ENCODE assay signal across 9 mouse cellular contexts in genomic region chr10:93070121-93070898, GRCm38 (mm10). TPM values are rescaled to one million over a fixed set of nuclear protein-coding genes. Genes with fewer than 3 reads are reported as not detected.
DNase-seq lines count a peak whose midpoint lies in the region; ATAC-seq and TF ChIP-seq lines count a peak whose summit lies in the region.
"Had no signal": no experiment of that assay in that cellular context is flagged by ENCODE, and none has a peak within 500 bp of the region (broad histone marks: within the 10 kb centered on the region; RNA-seq: fewer than 3 reads in every experiment).

No protein-coding gene starts in this region.

- no peak for TF ChIP-seq POLR2A in ES-Bruce4 (IDR thresholded peaks at IDR 0.05; ENCODE audit: insufficient read depth, low read length)

- no peaks in the 10 kb centered on the region for H3K27me3 ChIP-seq in ES-Bruce4 (ENCODE audit: control insufficient read depth, insufficient read depth, low read length, poor library complexity, severe bottlenecking)
- no peaks in the 10 kb centered on the region for H3K27me3 ChIP-seq in heart, embryonic 11.5 days (ENCODE audit: control insufficient read depth, insufficient read depth, low read length)
- H3K27me3 ChIP-seq: embryonic facial prominence, embryonic 13.5 days had no signal

- DNase-seq in gastrocnemius, adult 18-20 months (ENCODE audit: low spot score) = peak; percentile 29
- no peak for DNase-seq in gastrocnemius, adult 8-10 months (ENCODE audit: low spot score in 2 of 2)
- DNase-seq in c-Kit-positive CD71-positive TER-119-positive erythroid progenitor cells, embryonic 14.5 days (ENCODE audit: low spot score) = peak; percentile 77
- peak; percentile 62 for DNase-seq in left cerebral cortex, adult 11 months (ENCODE audit: low spot score)
- peak; percentile 63 to 86 for DNase-seq in thymus, adult 18-20 months

- H3K9ac ChIP-seq in ES-Bruce4 (ENCODE audit: low read depth, poor library complexity, severe bottlenecking) = no peak overlapping the region
- no peak overlapping the region for H3K9ac ChIP-seq in heart, embryonic 11.5 days (ENCODE audit: low read depth, low read length)
- H3K9ac ChIP-seq: embryonic facial prominence, embryonic 13.5 days had no signal

- no peaks in the 10 kb centered on the region for H3K4me1 ChIP-seq in ES-Bruce4 (ENCODE audit: control insufficient read depth, insufficient read depth, low read length)
- H3K4me1 ChIP-seq in heart, embryonic 11.5 days (ENCODE audit: control insufficient read depth, insufficient read depth, low read length) = peaks cover 8% of the 10 kb centered on the region
- H3K4me1 ChIP-seq: embryonic facial prominence, embryonic 13.5 days had no signal

- ATAC-seq in heart, embryonic 11.5 days (replicated peaks; ENCODE audit: insufficient number of reproducible peaks, low FRiP score, low TSS enrichment) = no peak
- peak; percentile 92 for ATAC-seq in megakaryocyte progenitor cell, adult 5-6 weeks (replicated peaks; ENCODE audit: poor library complexity)

- WGBS in heart, embryonic 11.5 days (ENCODE audit: insufficient replicate concordance) = 59% methylated on average over 9 of the region's 9 CpGs

- no peak overlapping the region for H3K4me2 ChIP-seq in heart, embryonic 11.5 days
- H3K4me2 ChIP-seq: embryonic facial prominence, embryonic 13.5 days had no signal

- H3K9me3 ChIP-seq in ES-Bruce4 (replicated peaks; ENCODE audit: control insufficient read depth, insufficient read depth, low read length, poor library complexity, severe bottlenecking) = peaks cover 5% of the 10 kb centered on the region
- H3K9me3 ChIP-seq in heart, embryonic 11.5 days (replicated peaks; ENCODE audit: control insufficient read depth, low read length) = no peaks in the 10 kb centered on the region
- H3K9me3 ChIP-seq: embryonic facial prominence, embryonic 13.5 days had no signal

- no peaks in the 10 kb centered on the region for H3K36me3 ChIP-seq in ES-Bruce4 (ENCODE audit: control insufficient read depth, insufficient read depth, low read length, poor library complexity, severe bottlenecking)
- H3K36me3 ChIP-seq in heart, embryonic 11.5 days (ENCODE audit: control insufficient read depth, insufficient read depth, low read length) = no peaks in the 10 kb centered on the region
- H3K36me3 ChIP-seq: embryonic facial prominence, embryonic 13.5 days had no signal

- TF ChIP-seq EP300 in ES-Bruce4 (IDR thresholded peaks at IDR 0.05; ENCODE audit: insufficient read depth, low read depth, low read length) = no peak

- peak overlapping the region; percentile 60 for H3K27ac ChIP-seq in ES-Bruce4 (ENCODE audit: insufficient read depth, low read length)
- 0 out of 2 replicates have a peak overlapping the region, but pooled peaks have one; percentile 41 for H3K27ac ChIP-seq in heart, embryonic 11.5 days (ENCODE audit: low read depth, low read length)
- H3K27ac ChIP-seq: embryonic facial prominence, embryonic 13.5 days had no signal

- TF ChIP-seq CTCF in ES-Bruce4 (IDR thresholded peaks at IDR 0.05; ENCODE audit: low read depth, low read length) = peak; percentile 65

- no peak overlapping the region for H3K4me3 ChIP-seq in ES-Bruce4 (ENCODE audit: low read depth, low read length)
- H3K4me3 ChIP-seq in heart, embryonic 11.5 days (ENCODE audit: low read depth, low read length) = no peak overlapping the region
- H3K4me3 ChIP-seq: embryonic facial prominence, embryonic 13.5 days had no signal

RNA-seq across cellular contexts. Expression of gene Cfap54, which starts 11.1 kb away (rescaled TPM):
- total RNA-seq in gastrocnemius, adult 18-20 months (2021) = under 1 TPM; 0.50 to 0.53 TPM
- under 1 TPM; 0.34 to 0.54 (median 0.38) TPM for total RNA-seq in gastrocnemius, adult 8-10 months (2022)
- polyA plus RNA-seq in ES-Bruce4 (2011; ENCODE audit: insufficient read depth, insufficient read length, low read depth, missing spikeins) = 0.20 TPM in 1 of 2 replicates, not detected in the other
- 0.07 and 0.37 TPM in 2 replicates for polyA plus RNA-seq in heart, embryonic 11.5 days (2014; fragmentation: Nextera tagmentation; extraction: Ambion mirVana)
- total RNA-seq in megakaryocyte progenitor cell, adult 5-6 weeks (2015) = 1.1 and 1.5 TPM in 2 replicates
- total RNA-seq in megakaryocyte progenitor cell, adult 5-6 weeks (2017) = 0.44 and 2.1 TPM in 2 replicates

Comparison
In these comparisons a context has a peak if more than half of its experiments do, and no peak if none do; other contexts are left out.
1. DNase-seq: peak in gastrocnemius, adult 18-20 months (single experiment), c-Kit-positive CD71-positive TER-119-positive erythroid progenitor cells, embryonic 14.5 days (single experiment), left cerebral cortex, adult 11 months (single experiment) and thymus, adult 18-20 months (2 of 2); none in gastrocnemius, adult 8-10 months (0 of 2).